Mouse (Mus musculus) CD4-positive, CD25-positive, alpha-beta regulatory T cell (primary cell): ENCODE measurements around the gene Csn1s2a. TPM values are rescaled to one million over a fixed set of nuclear protein-coding genes. Genes with fewer than 3 reads are reported as not detected.

Experiments
- polyA plus RNA-seq: library from polyadenylated mRNA; unstranded; fragments of 100-300 nt; shearing (Covaris generic); gene quantifications from one replicate; pipeline ENCODE4 v1.2.1, GENCODE M21; 2017

Gene Csn1s2a
- not detected for polyA plus RNA-seq

DNA sequence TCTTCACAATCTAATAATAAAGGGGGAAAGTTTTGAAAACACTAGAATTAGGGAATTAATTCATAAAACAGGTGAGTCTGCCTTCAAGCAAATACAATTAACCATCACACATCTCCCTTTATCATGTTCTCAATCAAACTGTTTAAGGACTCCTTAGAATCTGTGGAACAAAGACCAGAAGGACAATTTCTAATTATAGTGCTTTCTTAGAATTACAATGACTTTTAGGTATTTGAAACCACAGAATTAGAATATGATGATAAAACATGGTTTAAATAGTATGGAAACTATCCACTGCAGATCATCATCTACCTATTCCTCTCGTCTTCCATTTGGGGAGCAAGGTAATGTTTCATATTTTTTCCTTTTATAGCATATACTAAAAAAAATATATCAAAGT lies at the start of gene Csn1s2a:
Gene Csn1s2a (plus strand): TSS at position 301 of the 400 bp plus-strand sequence.

DNA sequence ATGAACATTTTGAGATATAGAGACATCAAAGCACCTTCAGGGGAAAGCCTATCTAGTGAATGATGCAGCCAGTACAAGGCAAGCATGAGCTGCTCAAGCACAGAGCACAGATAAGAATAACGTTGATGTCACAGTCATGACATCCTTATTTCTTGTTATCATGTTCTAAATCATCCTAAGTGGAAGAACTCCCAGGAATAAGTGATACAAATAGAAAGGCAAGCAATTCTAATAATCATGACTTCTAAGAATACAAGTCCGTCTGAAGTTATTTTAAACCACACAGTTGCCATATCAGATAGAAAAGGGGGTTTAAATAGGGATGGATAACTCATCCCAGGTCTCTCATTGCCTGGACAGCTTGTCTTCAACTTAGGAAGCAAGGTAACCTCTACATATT lies 33.4 kb downstream of the Csn1s2a start, which contains the start of gene Csn1s2b:
Gene Csn1s2b (plus strand): TSS at position 301 of the 400 bp plus-strand sequence.

DNA sequence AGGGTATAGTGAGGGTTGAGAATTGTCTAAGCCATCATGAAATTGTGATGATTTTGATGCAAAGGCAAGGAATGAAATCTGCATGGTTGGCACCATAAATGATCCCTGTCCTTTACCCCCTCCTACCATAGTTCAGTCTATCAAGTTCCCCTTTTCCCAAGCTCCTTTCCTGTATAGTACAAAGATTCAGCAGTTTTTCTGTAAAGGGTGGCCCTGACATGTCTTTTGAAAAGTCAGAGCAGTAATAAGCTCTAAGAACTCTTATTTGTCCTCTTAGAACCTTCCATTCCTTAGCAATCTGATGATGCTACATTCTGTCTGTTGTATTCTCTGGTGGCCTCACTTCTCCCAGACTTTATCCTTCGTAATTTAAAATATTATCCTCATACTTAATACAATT lies 51.0 kb downstream of the Csn1s2a start, which contains the start of gene Prr27:
Gene Prr27 (plus strand): TSS at position 301 of the 400 bp plus-strand sequence.

Other genes with a start within 250 kb of the Csn1s2a start
- gene Sult1b1, start 236.4 kb upstream of the Csn1s2a start, polyA plus RNA-seq: not detected
- 0.12 TPM for gene Sult1d1, start 205.5 kb upstream of the Csn1s2a start, polyA plus RNA-seq
- not detected for gene Sult1e1, start 183.0 kb upstream of the Csn1s2a start, polyA plus RNA-seq
- not detected for gene Csn1s1, start 108.4 kb upstream of the Csn1s2a start, polyA plus RNA-seq
- gene Csn2, start 74.9 kb upstream of the Csn1s2a start, polyA plus RNA-seq: not detected
- 0.08 TPM for gene Csn1s2b, start 33.5 kb downstream of the Csn1s2a start, polyA plus RNA-seq
- not detected for gene Prr27, start 51.1 kb downstream of the Csn1s2a start, polyA plus RNA-seq
- not detected for gene Odam, start 110.5 kb downstream of the Csn1s2a start, polyA plus RNA-seq
- not detected for gene Csn3, start 151.0 kb downstream of the Csn1s2a start, polyA plus RNA-seq
- gene 2310003L06Rik, start 194.9 kb downstream of the Csn1s2a start, polyA plus RNA-seq: 0.13 TPM
- not detected for gene Gm28434, start 194.9 kb downstream of the Csn1s2a start, polyA plus RNA-seq
- not detected for gene Cabs1, start 204.9 kb downstream of the Csn1s2a start, polyA plus RNA-seq
- 65.6 TPM for gene Smr3a, start 228.0 kb downstream of the Csn1s2a start, polyA plus RNA-seq